Mouse (Mus musculus): ENCODE results near the gene Rint1. TPM values are rescaled to one million over a fixed set of nuclear protein-coding genes. Genes with fewer than 3 reads are reported as not detected.
A peak's percentile ranks its signal among the peaks of the same experiment; 100 is the strongest.

The Rint1 gene
- polyA plus RNA-seq, 1 experiment from 2014 or later, result 49.9 TPM

DNA sequence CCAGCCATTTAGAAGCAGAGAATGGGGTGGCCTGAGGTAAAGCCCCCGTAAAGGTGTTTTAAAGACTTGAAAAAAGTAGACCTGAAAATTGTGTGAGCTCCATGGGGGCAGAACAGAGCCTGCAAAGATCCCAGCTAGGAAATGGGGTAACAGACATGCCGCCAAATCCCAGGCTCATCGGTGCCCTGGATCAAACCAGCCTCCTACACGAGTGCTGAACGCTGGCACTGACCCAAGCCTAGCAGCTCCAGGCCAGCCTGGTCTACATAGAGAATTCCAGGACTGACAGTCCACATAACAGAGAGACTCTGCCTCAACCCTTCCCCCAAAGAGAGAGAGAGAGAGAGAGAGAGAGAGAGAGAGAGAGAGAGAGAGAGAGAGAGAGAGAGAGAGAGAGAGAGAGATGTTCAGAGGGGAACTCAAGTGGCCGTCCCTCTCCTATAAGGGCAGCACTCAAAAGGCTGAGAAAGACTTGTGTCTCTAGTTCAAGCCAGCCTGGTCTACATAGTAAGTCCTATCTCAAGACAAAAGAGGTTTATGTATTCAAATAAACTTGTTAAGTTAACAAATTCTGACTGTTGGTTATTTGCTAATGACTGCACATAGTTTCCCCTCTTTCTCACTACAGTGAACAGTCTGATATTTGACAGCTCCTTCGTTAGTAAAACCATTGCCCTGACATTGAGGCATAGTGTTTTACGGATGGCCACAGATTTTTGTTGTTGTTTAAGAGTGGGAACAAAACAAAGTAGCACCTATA, 5.3 kb upstream of the Rint1 start:
- Histone ChIP-seq H3K9ac (peak overlapping the region; percentile 76), H3K4me2 (replicated peaks) (peak overlapping the region; percentile 66), H3K27me3 (no peaks in the 10 kb centered on the region), H3K9me3 (no peaks in the 10 kb centered on the region), H3K4me1 (peaks cover 13% of the 10 kb centered on the region), H3K4me3 (peak overlapping the region; percentile 91), H3K36me3 (no peaks in the 10 kb centered on the region), H3K27ac (no peak overlapping the region)
- no peak for ATAC-seq (ENCODE audit: insufficient number of reproducible peaks, insufficient read depth, low FRiP score, low TSS enrichment)
- WGBS, result 36% methylated on average over 8 of the region's 8 CpGs

DNA sequence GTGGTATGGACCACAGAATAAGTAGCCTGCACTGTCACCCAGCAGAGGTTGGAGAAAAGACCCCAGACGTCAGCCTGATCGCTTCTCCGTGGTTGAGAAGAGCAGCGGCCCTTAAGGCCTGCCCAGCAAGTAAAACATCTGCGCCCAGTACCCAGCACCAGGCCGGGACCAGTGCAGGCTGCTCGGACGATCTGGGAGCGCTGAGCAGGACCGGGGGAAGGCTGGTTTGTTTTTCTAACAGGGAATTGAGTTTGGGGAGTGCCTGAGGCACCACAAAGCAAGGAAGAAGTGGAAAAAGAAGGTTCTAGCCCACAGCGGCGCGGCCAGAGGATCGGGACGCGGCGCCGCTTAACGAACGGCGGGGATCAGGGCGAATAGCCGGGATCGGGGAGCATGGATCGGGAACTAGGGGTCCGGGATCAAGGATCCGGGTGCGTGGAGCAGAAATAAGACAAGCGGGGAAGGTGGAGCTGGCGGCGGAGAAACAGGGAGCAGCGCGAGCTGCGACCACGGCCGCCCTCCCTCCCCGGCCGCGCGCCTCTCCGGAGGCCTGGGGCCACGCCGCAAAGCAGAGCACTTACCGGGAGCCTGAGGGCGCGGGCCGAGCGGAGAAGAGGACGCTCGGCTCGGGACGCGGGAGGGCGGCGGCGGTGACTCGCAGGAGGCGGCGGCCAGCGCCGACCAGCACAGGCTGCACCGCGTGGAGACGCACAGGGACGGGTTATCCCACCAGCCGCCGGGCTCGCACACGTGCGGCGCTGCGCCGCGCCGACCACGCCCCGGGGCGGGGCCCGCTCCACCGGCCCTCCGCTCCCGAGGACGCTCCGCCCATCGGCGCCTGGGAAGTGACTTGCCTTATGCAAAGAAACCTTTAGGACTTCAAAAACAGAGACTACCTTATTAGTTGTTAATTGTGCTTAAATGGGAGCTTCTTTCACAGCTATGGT, 4.3 kb upstream of the Rint1 start, which contains the start of gene Pus7:
Pus7 (minus strand) TSS at position 781 of the 947 bp plus-strand sequence.
- peak within 1 kb of the TSS; percentile 46; the same call in 1 of the 2 replicates for H3K27ac ChIP-seq
- WGBS, result under 1% methylated on average over 77 of the region's 86 CpGs

DNA sequence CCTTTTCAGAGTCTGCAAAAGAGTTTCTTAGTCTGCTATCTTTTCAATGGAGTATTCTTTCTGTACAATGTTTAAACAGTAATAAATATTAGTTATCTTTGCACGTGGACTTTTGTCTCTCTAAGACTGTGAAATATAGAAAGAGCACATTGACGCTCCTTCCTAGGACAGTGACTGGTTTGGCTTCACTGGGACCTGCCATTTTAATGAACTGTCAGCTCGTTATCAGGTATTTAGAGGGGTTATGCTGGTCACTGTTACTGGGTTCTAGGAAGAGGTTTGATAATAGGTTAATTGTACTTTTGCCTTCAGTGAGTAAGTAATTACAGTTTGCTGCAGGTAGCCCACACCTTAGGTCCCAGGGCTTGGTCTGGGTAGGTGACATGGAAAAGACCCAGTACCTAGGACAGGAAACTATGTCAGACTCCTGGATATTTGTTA, 899 bp downstream of the Rint1 start:
- H3K9ac ChIP-seq, result peak overlapping the region; percentile 90
- H3K36me3 ChIP-seq, result peaks cover 12% of the 10 kb centered on the region
- H3K4me1 ChIP-seq, result peaks cover 5% of the 10 kb centered on the region; the same call in 1 of the 2 replicates
- H3K27ac ChIP-seq, result no peak overlapping the region
- H3K27me3 ChIP-seq, result no peaks in the 10 kb centered on the region
- WGBS, result 48% methylated on average over 3 of the region's 3 CpGs
- peak overlapping the region; percentile 96 for H3K4me3 ChIP-seq
- peak overlapping the region; percentile 86 for H3K4me2 ChIP-seq (replicated peaks)
- ATAC-seq (ENCODE audit: insufficient number of reproducible peaks, insufficient read depth, low FRiP score, low TSS enrichment), result no peak
- no peaks in the 10 kb centered on the region for H3K9me3 ChIP-seq

More for the DNA sequence above, 4.3 kb upstream of the Rint1 start, which contains the start of gene Pus7:
- Histone ChIP-seq H3K4me3 (peak within 1 kb of the TSS; percentile 91), H3K4me2 (replicated peaks) (peak within 1 kb of the TSS; percentile 66), H3K27me3 (no peaks in the 10 kb centered on the region), H3K36me3 (no peaks in the 10 kb centered on the region), H3K9ac (peak within 1 kb of the TSS; percentile 76), H3K9me3 (no peaks in the 10 kb centered on the region), H3K4me1 (peaks cover 13% of the 10 kb centered on the region)
- peak; percentile 88 for ATAC-seq (ENCODE audit: insufficient number of reproducible peaks, insufficient read depth, low FRiP score, low TSS enrichment)

DNA sequence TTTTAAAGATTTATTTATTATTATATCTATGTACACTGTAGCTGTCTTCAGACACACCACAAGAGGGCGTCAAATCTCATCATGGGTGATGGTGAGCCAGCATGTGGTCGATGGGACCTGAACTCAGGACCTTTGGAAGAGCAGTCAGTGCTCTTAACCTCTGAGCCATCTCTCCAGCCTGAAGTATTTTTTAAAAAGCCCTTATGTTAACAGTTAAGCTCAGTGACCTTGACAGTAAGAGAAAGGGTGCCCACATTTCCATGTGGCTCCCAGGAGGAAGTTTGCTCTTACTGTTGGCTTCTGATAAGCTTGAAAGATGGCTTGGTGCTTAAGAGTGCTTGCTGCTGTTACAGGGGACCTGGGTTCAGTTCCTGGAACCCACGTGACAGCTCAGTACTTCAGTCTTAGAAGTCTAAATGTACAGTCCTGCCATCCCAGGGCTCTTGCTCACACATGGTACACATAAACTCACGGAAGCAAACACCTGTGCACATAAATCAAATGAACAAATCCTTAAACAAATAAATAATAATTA, 1.6 kb downstream of the Rint1 start:
- no peak overlapping the region for H3K4me2 ChIP-seq (replicated peaks)
- no peak overlapping the region for H3K27ac ChIP-seq
- WGBS, result 78% methylated on average over 4 of the region's 4 CpGs
- no peaks in the 10 kb centered on the region for H3K27me3 ChIP-seq
- H3K4me3 ChIP-seq, result no peak overlapping the region
- H3K9ac ChIP-seq, result no peak overlapping the region
- no peaks in the 10 kb centered on the region for H3K9me3 ChIP-seq
- peaks cover 5% of the 10 kb centered on the region; the same call in 1 of the 2 replicates for H3K4me1 ChIP-seq
- no peak for ATAC-seq (ENCODE audit: insufficient number of reproducible peaks, insufficient read depth, low FRiP score, low TSS enrichment)
- peaks cover 14% of the 10 kb centered on the region for H3K36me3 ChIP-seq

DNA sequence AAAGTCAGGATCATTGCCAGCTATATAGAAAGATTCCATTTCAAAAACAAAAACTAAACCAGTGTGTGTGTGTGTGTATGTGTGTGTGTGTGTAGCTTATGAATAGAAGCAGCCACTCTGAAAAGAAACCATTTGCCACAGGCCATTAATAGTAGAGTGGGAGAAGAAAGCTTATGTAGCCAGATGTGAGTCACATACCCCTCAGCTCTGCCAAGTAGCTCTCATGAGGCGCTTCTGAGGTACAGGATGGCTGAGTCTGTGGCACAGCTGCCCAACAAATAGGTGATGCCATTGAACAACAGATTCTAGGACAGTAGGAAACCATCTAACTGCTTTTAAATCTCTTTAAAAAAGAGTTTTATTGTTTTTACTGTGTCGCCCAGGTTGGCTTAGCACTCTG, 5.2 kb downstream of the Rint1 start:
- no peak overlapping the region for H3K4me3 ChIP-seq
- H3K36me3 ChIP-seq, result peaks cover 37% of the 10 kb centered on the region
- H3K9me3 ChIP-seq, result no peaks in the 10 kb centered on the region
- WGBS, result 94% methylated on average over 2 of the region's 2 CpGs
- H3K27me3 ChIP-seq, result no peaks in the 10 kb centered on the region
- H3K4me1 ChIP-seq, result peaks cover 5% of the 10 kb centered on the region; the same call in 1 of the 2 replicates
- ATAC-seq (ENCODE audit: insufficient number of reproducible peaks, insufficient read depth, low FRiP score, low TSS enrichment), result no peak
- no peak overlapping the region for H3K9ac ChIP-seq
- no peak overlapping the region for H3K4me2 ChIP-seq (replicated peaks)
- no peak overlapping the region for H3K27ac ChIP-seq

DNA sequence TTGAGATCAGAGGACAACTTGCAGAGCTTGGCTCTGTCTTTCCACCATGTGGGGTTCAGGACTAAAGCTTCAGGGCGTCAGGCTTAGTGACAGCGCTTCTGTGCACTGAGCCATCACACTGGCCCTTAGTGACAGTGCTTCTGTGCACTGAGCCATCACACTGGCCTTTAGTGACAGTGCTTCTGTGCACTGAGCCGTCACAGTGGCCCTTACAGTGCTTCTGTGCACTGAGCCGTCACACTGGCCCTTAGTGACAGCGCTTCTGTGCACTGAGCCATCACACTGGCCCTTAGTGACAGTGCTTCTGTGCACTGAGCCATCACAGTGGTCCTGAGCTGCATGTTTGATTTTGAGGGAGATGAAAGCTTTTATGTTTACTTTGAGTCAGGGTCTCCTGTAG, 27.3 kb downstream of the Rint1 start:
- Histone ChIP-seq H3K9me3 (no peaks in the 10 kb centered on the region), H3K36me3 (peaks cover 74% of the 10 kb centered on the region), H3K4me2 (replicated peaks) (no peak overlapping the region), H3K4me3 (no peak overlapping the region), H3K27me3 (no peaks in the 10 kb centered on the region), H3K27ac (no peak overlapping the region), H3K9ac (no peak overlapping the region), H3K4me1 (no peaks in the 10 kb centered on the region)
- 82% methylated on average over 5 of the region's 5 CpGs for WGBS
- ATAC-seq (ENCODE audit: insufficient number of reproducible peaks, insufficient read depth, low FRiP score, low TSS enrichment), result no peak

DNA sequence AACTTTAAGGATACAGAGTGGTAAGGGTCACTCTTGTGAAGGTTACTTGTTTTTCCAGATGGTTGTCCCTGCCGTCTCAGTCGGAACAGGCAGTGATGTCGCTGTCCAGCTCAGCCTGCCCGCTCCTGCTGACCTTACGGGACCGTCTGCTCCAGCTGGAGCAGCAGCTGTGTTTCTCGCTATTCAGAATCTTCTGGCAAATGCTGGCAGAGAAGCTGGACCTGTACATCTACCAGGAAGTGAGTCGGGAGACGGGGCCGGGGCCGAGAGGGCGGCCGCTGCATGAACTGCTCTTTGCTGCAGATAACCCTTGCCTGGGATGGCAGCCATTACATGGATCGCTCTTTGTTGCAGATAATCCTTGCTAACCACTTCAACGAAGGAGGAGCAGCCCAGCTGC, 29.2 kb downstream of the Rint1 start:
- ATAC-seq (ENCODE audit: insufficient number of reproducible peaks, insufficient read depth, low FRiP score, low TSS enrichment), result no peak
- no peaks in the 10 kb centered on the region for H3K27me3 ChIP-seq
- no peaks in the 10 kb centered on the region for H3K4me1 ChIP-seq
- H3K9me3 ChIP-seq, result no peaks in the 10 kb centered on the region
- H3K27ac ChIP-seq, result no peak overlapping the region
- no peak overlapping the region for H3K4me3 ChIP-seq
- peaks cover 66% of the 10 kb centered on the region for H3K36me3 ChIP-seq
- WGBS, result 92% methylated on average over 15 of the region's 15 CpGs
- H3K4me2 ChIP-seq (replicated peaks), result no peak overlapping the region
- H3K9ac ChIP-seq, result no peak overlapping the region

DNA sequence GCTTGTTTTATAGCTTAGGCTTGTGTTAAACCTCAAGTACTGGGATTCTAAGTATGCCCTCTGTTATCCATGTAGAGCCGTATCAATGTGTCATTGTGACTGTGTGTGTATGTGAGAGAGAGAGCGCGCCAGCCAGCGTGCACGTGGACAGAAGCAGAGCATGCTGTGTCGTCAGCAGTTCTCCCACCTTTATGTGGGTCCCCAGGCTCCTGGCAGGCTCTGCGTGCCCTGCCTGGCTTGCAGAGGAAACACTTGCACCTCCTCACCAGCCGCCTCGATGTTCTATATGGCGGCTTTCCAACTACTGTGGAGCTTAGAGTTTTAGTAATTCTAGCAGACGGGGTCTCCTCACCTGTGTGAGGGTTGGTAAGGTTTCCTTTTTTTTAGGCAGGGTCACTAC, 34.8 kb downstream of the Rint1 start:
- H3K9ac ChIP-seq, result no peak overlapping the region
- no peak overlapping the region for H3K4me3 ChIP-seq
- H3K27ac ChIP-seq, result no peak overlapping the region
- no peak for ATAC-seq (ENCODE audit: insufficient number of reproducible peaks, insufficient read depth, low FRiP score, low TSS enrichment)
- no peak overlapping the region for H3K4me2 ChIP-seq (replicated peaks)
- no peaks in the 10 kb centered on the region for H3K4me1 ChIP-seq
- 77% methylated on average over 11 of the region's 11 CpGs for WGBS
- H3K27me3 ChIP-seq, result no peaks in the 10 kb centered on the region
- H3K9me3 ChIP-seq, result no peaks in the 10 kb centered on the region
- H3K36me3 ChIP-seq, result peaks cover 23% of the 10 kb centered on the region

DNA sequence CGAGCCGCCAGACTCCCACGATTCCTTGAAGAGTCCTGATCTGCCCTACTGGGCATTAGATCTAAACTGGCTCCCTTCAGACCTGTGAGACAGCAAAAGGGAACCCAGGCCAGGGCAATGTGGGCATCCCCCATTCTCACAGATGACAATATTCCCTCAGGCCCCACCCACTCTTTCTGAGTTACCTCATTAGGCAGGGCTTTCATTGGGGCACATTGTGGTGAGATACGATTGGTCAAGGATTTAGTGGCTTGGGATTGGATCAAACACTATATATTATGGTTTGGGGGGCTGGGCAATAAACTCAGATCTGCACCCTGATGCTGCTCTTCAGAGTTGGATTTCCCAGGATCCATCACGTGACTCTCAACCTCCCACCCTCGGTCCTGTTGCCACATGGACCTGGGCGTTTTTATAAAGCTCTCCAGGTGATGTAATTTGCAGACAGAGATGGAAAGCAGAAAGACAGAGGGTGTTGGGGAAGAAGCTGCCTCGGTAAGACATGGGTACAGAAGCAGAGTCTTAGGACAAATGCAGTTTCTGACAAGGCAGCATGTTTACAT, 36.7 kb downstream of the Rint1 start:
- no peak for ATAC-seq (ENCODE audit: insufficient number of reproducible peaks, insufficient read depth, low FRiP score, low TSS enrichment)
- peaks cover 6% of the 10 kb centered on the region; the same call in 1 of the 2 replicates for H3K27me3 ChIP-seq
- H3K4me2 ChIP-seq (replicated peaks), result no peak overlapping the region
- H3K9me3 ChIP-seq, result no peaks in the 10 kb centered on the region
- H3K27ac ChIP-seq, result no peak overlapping the region
- H3K4me1 ChIP-seq, result no peaks in the 10 kb centered on the region
- H3K4me3 ChIP-seq, result no peak overlapping the region
- 80% methylated on average over 8 of the region's 8 CpGs for WGBS
- no peak overlapping the region for H3K9ac ChIP-seq
- H3K36me3 ChIP-seq, result peaks cover 11% of the 10 kb centered on the region

DNA sequence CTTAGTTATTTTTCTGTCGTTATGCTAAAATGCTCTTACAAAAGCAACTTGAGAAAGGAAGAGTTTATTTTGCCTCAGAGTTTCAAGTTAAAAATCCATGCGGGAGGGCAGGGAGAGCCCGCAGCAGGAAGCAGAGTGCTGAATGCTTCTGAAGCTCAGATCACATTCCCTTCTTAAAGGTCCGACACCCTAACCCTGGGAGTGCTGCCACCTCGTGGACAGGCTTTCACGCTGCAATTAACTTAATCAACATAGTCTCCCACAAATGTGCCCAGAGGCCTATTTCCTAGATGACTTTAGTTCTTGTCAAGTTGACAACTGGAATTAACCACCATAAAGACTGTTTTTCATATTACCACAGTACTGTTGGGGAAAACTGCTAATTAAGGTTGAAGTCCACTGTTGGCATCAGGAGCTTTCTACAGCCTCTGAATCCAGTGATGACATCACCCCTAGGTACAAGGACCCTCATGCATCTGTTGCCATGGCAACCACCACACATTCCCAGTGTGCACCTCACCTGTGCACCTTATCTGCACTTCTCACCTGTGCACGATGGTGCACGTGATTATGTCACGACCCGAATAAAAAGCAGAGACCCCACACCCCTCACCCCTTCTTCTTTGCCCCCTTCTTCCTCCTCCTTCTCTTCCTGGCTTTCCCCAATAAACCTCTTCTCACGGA, 39.0 kb downstream of the Rint1 start:
- no peak overlapping the region for H3K27ac ChIP-seq
- H3K9me3 ChIP-seq, result no peaks in the 10 kb centered on the region
- no peaks in the 10 kb centered on the region for H3K36me3 ChIP-seq
- WGBS, result 35% methylated on average over 11 of the region's 11 CpGs
- ATAC-seq (ENCODE audit: insufficient number of reproducible peaks, insufficient read depth, low FRiP score, low TSS enrichment), result no peak
- no peak overlapping the region for H3K9ac ChIP-seq
- no peak overlapping the region for H3K4me3 ChIP-seq
- peaks cover 17% of the 10 kb centered on the region for H3K27me3 ChIP-seq
- no peaks in the 10 kb centered on the region for H3K4me1 ChIP-seq
- no peak overlapping the region for H3K4me2 ChIP-seq (replicated peaks)

All from embryonic facial prominence, embryonic 12.5 days (tissue).